Mouse (Mus musculus): ENCODE measurements around the gene Polg.

- TF ChIP-seq CTCF (IDR thresholded peaks at IDR 0.05; ENCODE audit: low read depth) = no peak
- TF ChIP-seq EP300 (IDR thresholded peaks at IDR 0.05; ENCODE audit: low read depth) = no peak
Measured at GRCm38 (mm10) chr7:79465461-79466044, 609 bp downstream of the Polg start.

Measured in heart, postnatal 0 days (tissue).